Mouse (Mus musculus): ENCODE measurements at regions not wholly inside any gene's neighbourhood (a gene's known extent, or its start where the extent isn't known, plus 50 kb on each side); places are given as distances from the start of the nearest gene placed in this dataset.

DNA sequence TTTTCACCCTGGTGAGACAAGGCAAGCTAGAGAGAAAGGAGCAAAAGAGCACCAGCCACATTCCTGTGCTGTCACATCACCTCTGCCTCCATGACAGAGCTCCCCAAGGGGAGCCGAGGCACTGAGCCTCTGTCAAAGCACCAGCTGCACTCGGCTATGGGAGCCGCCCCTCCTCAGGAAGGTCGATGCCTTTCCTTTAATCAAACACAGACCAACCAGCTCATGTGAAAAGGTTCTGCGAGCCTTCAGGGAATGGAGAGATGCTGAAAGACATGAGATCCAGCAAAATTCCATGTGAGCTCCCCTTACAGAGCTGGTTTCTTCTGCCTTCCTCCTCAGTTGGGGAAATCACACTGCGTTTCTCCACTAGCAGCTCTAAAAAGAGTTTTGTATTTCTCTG, 159.8 kb upstream of the Tapt1 start:
- TF ChIP-seq MAX (IDR thresholded peaks at IDR 0.05), result no peak
- no peak for TF ChIP-seq CTCF (IDR thresholded peaks at IDR 0.05; ENCODE audit: control insufficient read depth, insufficient read depth, insufficient read length)

Measured in C2C12 (cell line).